Mouse (Mus musculus): Measurements from ENCODE around the gene Reep3. TPM values are rescaled to one million over a fixed set of nuclear protein-coding genes. Genes with fewer than 3 reads are reported as not detected.

Reep3 gene
- polyA plus RNA-seq, 1 experiment from 2014 or later, result 36.2 TPM

GRCm38 (mm10) chr10:67094922-67095321 lies 1.8 kb downstream of the Reep3 start:
- Histone ChIP-seq H3K9ac (no peak overlapping the region), H3K9me3 (no peaks in the 10 kb centered on the region), H3K27ac (replicated peaks) (no peak overlapping the region), H3K4me2 (peak overlapping the region; percentile 85), H3K27me3 (no peaks in the 10 kb centered on the region), H3K4me1 (replicated peaks) (peaks cover 31% of the 10 kb centered on the region), H3K36me3 (no peaks in the 10 kb centered on the region), H3K4me3 (no peak overlapping the region)
- ATAC-seq (ENCODE audit: low FRiP score, low read depth), result no peak
- 79% methylated on average over 7 of the region's 7 CpGs for WGBS

- no peak for ATAC-seq (ENCODE audit: low FRiP score, low read depth)
- H3K4me1 ChIP-seq (replicated peaks), result peaks cover 8% of the 10 kb centered on the region
- H3K4me3 ChIP-seq, result no peak overlapping the region
- no peaks in the 10 kb centered on the region for H3K9me3 ChIP-seq
- no peak overlapping the region for H3K4me2 ChIP-seq
- H3K9ac ChIP-seq, result no peak overlapping the region
- no peaks in the 10 kb centered on the region for H3K27me3 ChIP-seq
- 93% methylated on average over 4 of the region's 4 CpGs for WGBS
- H3K36me3 ChIP-seq, result no peaks in the 10 kb centered on the region
- H3K27ac ChIP-seq (replicated peaks), result no peak overlapping the region
Observed at GRCm38 (mm10) chr10:67090611-67091010, 6.1 kb downstream of the Reep3 start.

- ATAC-seq (ENCODE audit: low FRiP score, low read depth), result no peak
- no peaks in the 10 kb centered on the region for H3K27me3 ChIP-seq
- H3K4me3 ChIP-seq, result no peak overlapping the region
- H3K9me3 ChIP-seq, result no peaks in the 10 kb centered on the region
- no peaks in the 10 kb centered on the region for H3K4me1 ChIP-seq (replicated peaks)
- H3K4me2 ChIP-seq, result no peak overlapping the region
- WGBS, result 89% methylated on average over 5 of the region's 5 CpGs
- no peaks in the 10 kb centered on the region for H3K36me3 ChIP-seq
- no peak overlapping the region for H3K27ac ChIP-seq (replicated peaks)
- no peak overlapping the region for H3K9ac ChIP-seq
Observed at GRCm38 (mm10) chr10:67087447-67088226, 9.1 kb downstream of the Reep3 start.

GRCm38 (mm10) chr10:67085916-67086315 lies 10.8 kb downstream of the Reep3 start:
- Histone ChIP-seq H3K4me2 (no peak overlapping the region), H3K4me3 (no peak overlapping the region), H3K9me3 (no peaks in the 10 kb centered on the region), H3K36me3 (no peaks in the 10 kb centered on the region), H3K4me1 (replicated peaks) (no peaks in the 10 kb centered on the region), H3K9ac (no peak overlapping the region), H3K27ac (replicated peaks) (no peak overlapping the region), H3K27me3 (no peaks in the 10 kb centered on the region)
- ATAC-seq (ENCODE audit: low FRiP score, low read depth), result no peak
- WGBS, result 83% methylated on average over 7 of the region's 7 CpGs

- ATAC-seq (ENCODE audit: low FRiP score, low read depth), result no peak
- WGBS, result 66% methylated on average over 10 of the region's 10 CpGs
- Histone ChIP-seq H3K4me1 (replicated peaks) (no peaks in the 10 kb centered on the region), H3K4me2 (no peak overlapping the region), H3K27ac (replicated peaks) (no peak overlapping the region), H3K9ac (no peak overlapping the region), H3K4me3 (no peak overlapping the region), H3K27me3 (no peaks in the 10 kb centered on the region), H3K9me3 (no peaks in the 10 kb centered on the region), H3K36me3 (no peaks in the 10 kb centered on the region)
Observed at GRCm38 (mm10) chr10:67085124-67085523, 11.6 kb downstream of the Reep3 start.

GRCm38 (mm10) chr10:67083446-67084166 lies 13.1 kb downstream of the Reep3 start:
- Histone ChIP-seq H3K4me3 (no peak overlapping the region), H3K36me3 (no peaks in the 10 kb centered on the region), H3K4me2 (no peak overlapping the region), H3K9ac (no peak overlapping the region), H3K27ac (replicated peaks) (no peak overlapping the region), H3K27me3 (no peaks in the 10 kb centered on the region), H3K9me3 (no peaks in the 10 kb centered on the region), H3K4me1 (replicated peaks) (0 out of 2 replicates have a peak, but pooled peaks cover 4% of the 10 kb centered on the region)
- WGBS, result 63% methylated on average over 10 of the region's 10 CpGs
- ATAC-seq (ENCODE audit: low FRiP score, low read depth), result no peak

GRCm38 (mm10) chr10:67082531-67082930 lies 14.2 kb downstream of the Reep3 start:
- H3K9ac ChIP-seq, result no peak overlapping the region
- no peak overlapping the region for H3K27ac ChIP-seq (replicated peaks)
- H3K9me3 ChIP-seq, result no peaks in the 10 kb centered on the region
- no peaks in the 10 kb centered on the region for H3K27me3 ChIP-seq
- no peak for ATAC-seq (ENCODE audit: low FRiP score, low read depth)
- WGBS, result 84% methylated on average over 4 of the region's 4 CpGs
- no peak overlapping the region for H3K4me3 ChIP-seq
- no peaks in the 10 kb centered on the region for H3K36me3 ChIP-seq
- H3K4me1 ChIP-seq (replicated peaks), result 0 out of 2 replicates have a peak, but pooled peaks cover 4% of the 10 kb centered on the region
- H3K4me2 ChIP-seq, result no peak overlapping the region

- no peak for ATAC-seq (ENCODE audit: low FRiP score, low read depth)
- H3K27ac ChIP-seq (replicated peaks), result no peak overlapping the region
- H3K9me3 ChIP-seq, result no peaks in the 10 kb centered on the region
- H3K36me3 ChIP-seq, result no peaks in the 10 kb centered on the region
- no peak overlapping the region for H3K9ac ChIP-seq
- H3K4me1 ChIP-seq (replicated peaks), result peaks cover 10% of the 10 kb centered on the region
- H3K4me3 ChIP-seq, result no peak overlapping the region
- no peak overlapping the region for H3K4me2 ChIP-seq
- H3K27me3 ChIP-seq, result no peaks in the 10 kb centered on the region
- WGBS, result 83% methylated on average over 18 of the region's 18 CpGs
Observed at GRCm38 (mm10) chr10:67081206-67082007, 15.3 kb downstream of the Reep3 start.

GRCm38 (mm10) chr10:67079030-67079429 lies 17.7 kb downstream of the Reep3 start:
- H3K9ac ChIP-seq, result no peak overlapping the region
- H3K36me3 ChIP-seq, result no peaks in the 10 kb centered on the region
- no peak overlapping the region for H3K4me2 ChIP-seq
- H3K9me3 ChIP-seq, result no peaks in the 10 kb centered on the region
- no peak overlapping the region for H3K4me3 ChIP-seq
- ATAC-seq (ENCODE audit: low FRiP score, low read depth), result no peak
- H3K27me3 ChIP-seq, result no peaks in the 10 kb centered on the region
- no peak overlapping the region for H3K27ac ChIP-seq (replicated peaks)
- H3K4me1 ChIP-seq (replicated peaks), result peaks cover 14% of the 10 kb centered on the region
- WGBS, result 54% methylated on average over 4 of the region's 4 CpGs

- no peaks in the 10 kb centered on the region for H3K9me3 ChIP-seq
- H3K27ac ChIP-seq (replicated peaks), result no peak overlapping the region; the same call in 1 of the 2 replicates
- no peak for ATAC-seq (ENCODE audit: low FRiP score, low read depth)
- H3K4me2 ChIP-seq, result 0 out of 2 replicates have a peak overlapping the region, but pooled peaks have one; percentile 9
- H3K9ac ChIP-seq, result no peak overlapping the region
- 56% methylated on average over 21 of the region's 21 CpGs for WGBS
- peaks cover 14% of the 10 kb centered on the region for H3K4me1 ChIP-seq (replicated peaks)
- no peak overlapping the region for H3K4me3 ChIP-seq
- H3K36me3 ChIP-seq, result no peaks in the 10 kb centered on the region
- no peaks in the 10 kb centered on the region for H3K27me3 ChIP-seq
Observed at GRCm38 (mm10) chr10:67075931-67076878, 20.5 kb downstream of the Reep3 start.

- H3K27me3 ChIP-seq, result no peaks in the 10 kb centered on the region
- over 99% methylated on average over 8 of the region's 8 CpGs for WGBS
- no peak overlapping the region for H3K4me2 ChIP-seq
- no peak overlapping the region for H3K9ac ChIP-seq
- no peak for ATAC-seq (ENCODE audit: low FRiP score, low read depth)
- no peaks in the 10 kb centered on the region for H3K36me3 ChIP-seq
- H3K4me1 ChIP-seq (replicated peaks), result peaks cover 9% of the 10 kb centered on the region
- H3K9me3 ChIP-seq, result no peaks in the 10 kb centered on the region
- H3K4me3 ChIP-seq, result no peak overlapping the region
- no peak overlapping the region for H3K27ac ChIP-seq (replicated peaks)
Observed at GRCm38 (mm10) chr10:67073577-67073976, 23.2 kb downstream of the Reep3 start.
